Mouse (Mus musculus): ENCODE measurements around the gene Prl3c1.
"Not testable (repeated sequence)": the region's sequence is repeated elsewhere in the genome, so short reads cannot be mapped to it uniquely, and the experiment has no call there.

Prl3c1 gene

GRCm38 (mm10) chr13:27196359-27196758 is at the start of gene Prl3c1:
TSS of gene Prl3c1 (plus strand) at chr13:27196659.
- no peak for DNase-seq (ENCODE audit: low spot score)

- no peak for DNase-seq (ENCODE audit: low spot score)
These were observed 48.2 kb upstream of the Prl3c1 start for GRCm38 (mm10) chr13:27148264-27148663.

GRCm38 (mm10) chr13:27156490-27156889 is 40.0 kb upstream of the Prl3c1 start, which contains the start of gene Prl3d3:
TSS of gene Prl3d3 (plus strand) at chr13:27156790.
- not testable (repeated sequence) for DNase-seq (ENCODE audit: low spot score)

DNA sequence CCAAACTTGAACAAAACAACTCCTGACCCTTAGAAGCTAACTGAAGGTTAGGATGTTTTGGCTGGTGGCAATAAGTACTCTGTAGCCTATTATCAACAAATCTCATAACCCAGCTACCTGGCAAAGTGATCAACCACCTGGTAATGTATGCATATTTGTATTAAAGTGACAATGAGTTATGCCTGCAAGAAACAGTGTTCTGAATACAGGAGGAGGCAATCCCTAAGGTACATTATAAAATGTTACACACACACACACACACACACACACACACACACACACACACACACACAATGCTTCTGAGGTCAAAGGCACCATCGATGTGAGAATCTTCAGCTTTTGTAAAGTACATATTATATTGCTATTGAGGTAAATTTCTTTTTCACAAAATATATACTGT is 45.1 kb downstream of the Prl3c1 start, which contains the start of gene Prl3b1:
TSS of gene Prl3b1 (plus strand) at position 301 of the 400 bp plus-strand sequence.
- no peak for DNase-seq (ENCODE audit: low spot score)

Data from urinary bladder, postnatal 14 days (tissue).